Mouse (Mus musculus): ENCODE measurements at regions not wholly inside any gene's neighbourhood (a gene's known extent, or its start where the extent isn't known, plus 50 kb on each side); places are given as distances from the start of the nearest gene placed in this dataset.
"Not testable (repeated sequence)": the region's sequence is repeated elsewhere in the genome, so short reads cannot be mapped to it uniquely, and the experiment has no call there.

- DNase-seq: no peak
Measured at GRCm38 (mm10) chr1:14109190-14109482, 1984.0 kb downstream of the 4930444P10Rik start.

GRCm38 (mm10) chr1:14108450-14109189 lies 1984.5 kb downstream of the 4930444P10Rik start:
- DNase-seq: peak; percentile 62

GRCm38 (mm10) chr1:14105521-14105920 lies 1987.6 kb downstream of the 4930444P10Rik start:
- DNase-seq: not testable (repeated sequence)

- DNase-seq: no peak
Measured at GRCm38 (mm10) chr1:14104529-14104928, 1988.6 kb downstream of the 4930444P10Rik start.

GRCm38 (mm10) chr1:14099031-14099430 lies 1994.1 kb downstream of the 4930444P10Rik start:
- no peak for DNase-seq

- no peak for DNase-seq
Measured at GRCm38 (mm10) chr1:14097567-14098228, 1995.4 kb downstream of the 4930444P10Rik start.

- DNase-seq: no peak
Measured at GRCm38 (mm10) chr1:14064856-14065255, 2028.3 kb downstream of the 4930444P10Rik start.

GRCm38 (mm10) chr1:14036163-14036562 lies 2057.0 kb downstream of the 4930444P10Rik start:
- DNase-seq: no peak

- no peak for DNase-seq
Measured at GRCm38 (mm10) chr1:14011484-14011883, 2081.6 kb downstream of the 4930444P10Rik start.

GRCm38 (mm10) chr1:14010789-14011188 lies 2082.3 kb downstream of the 4930444P10Rik start:
- no peak for DNase-seq

GRCm38 (mm10) chr1:14002550-14002949 lies 2090.6 kb downstream of the 4930444P10Rik start:
- DNase-seq: no peak

- DNase-seq: peak; percentile 26
Measured at GRCm38 (mm10) chr1:14001431-14001830, 2091.7 kb downstream of the 4930444P10Rik start.

GRCm38 (mm10) chr1:14000605-14001395 lies 2092.3 kb downstream of the 4930444P10Rik start:
- no peak for DNase-seq

- DNase-seq: no peak
Measured at GRCm38 (mm10) chr1:13998178-13998708, 2094.9 kb downstream of the 4930444P10Rik start.

- DNase-seq: no peak
Measured at GRCm38 (mm10) chr1:13993825-13994509, 2099.2 kb downstream of the 4930444P10Rik start.

GRCm38 (mm10) chr1:13992978-13993377 lies 2100.1 kb downstream of the 4930444P10Rik start:
- DNase-seq: no peak

GRCm38 (mm10) chr1:13989360-13989759 lies 2103.8 kb downstream of the 4930444P10Rik start:
- DNase-seq: no peak

- no peak for DNase-seq
Measured at GRCm38 (mm10) chr1:13984833-13985232, 2108.3 kb downstream of the 4930444P10Rik start.

GRCm38 (mm10) chr1:13980273-13980672 lies 2112.9 kb downstream of the 4930444P10Rik start:
- DNase-seq: no peak

GRCm38 (mm10) chr1:13978640-13979039 lies 2114.5 kb downstream of the 4930444P10Rik start:
- DNase-seq: no peak

- DNase-seq: no peak
Measured at GRCm38 (mm10) chr1:13977207-13977606, 2115.9 kb downstream of the 4930444P10Rik start.

GRCm38 (mm10) chr1:13949241-13949640 lies 2143.9 kb downstream of the 4930444P10Rik start:
- DNase-seq: no peak

- DNase-seq: no peak
Measured at GRCm38 (mm10) chr1:13941351-13941750, 2151.8 kb downstream of the 4930444P10Rik start.

All from kidney, adult 9 months (tissue).